Mouse (Mus musculus) frontal cortex, postnatal 36 days (tissue): ENCODE measurements at regions not wholly inside any gene's neighbourhood (a gene's known extent, or its start where the extent isn't known, plus 50 kb on each side); places are given as distances from the start of the nearest gene placed in this dataset.
A peak's percentile ranks its signal among the peaks of the same experiment; 100 is the strongest.

Source experiments
- DNase-seq, 2 experiments: peaks; one replicate each; pipeline ENCODE4 v3.0.0; 2022; ENCODE audit warnings: low spot score in 2 of 2

DNA sequence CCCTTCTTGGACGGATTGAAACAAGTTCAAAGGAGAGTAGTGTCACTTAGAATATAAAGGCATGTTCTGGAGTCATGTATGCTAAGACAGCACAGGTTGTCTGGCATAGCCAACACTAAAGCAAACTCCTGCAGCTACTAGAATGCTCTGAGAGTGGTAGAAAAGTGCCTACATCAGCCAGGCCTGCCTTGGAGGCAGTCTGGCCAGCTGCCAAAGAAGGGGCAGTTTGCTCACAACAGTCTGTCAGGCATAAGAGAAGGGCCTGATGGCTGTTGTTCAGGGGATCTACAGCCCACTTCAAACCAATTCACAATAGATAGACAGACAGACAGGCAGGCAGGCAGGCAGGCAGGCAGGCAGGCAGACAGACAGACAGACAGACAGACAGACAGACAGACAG is 136.5 kb upstream of the Dap start:
- DNase-seq: no peak

DNA sequence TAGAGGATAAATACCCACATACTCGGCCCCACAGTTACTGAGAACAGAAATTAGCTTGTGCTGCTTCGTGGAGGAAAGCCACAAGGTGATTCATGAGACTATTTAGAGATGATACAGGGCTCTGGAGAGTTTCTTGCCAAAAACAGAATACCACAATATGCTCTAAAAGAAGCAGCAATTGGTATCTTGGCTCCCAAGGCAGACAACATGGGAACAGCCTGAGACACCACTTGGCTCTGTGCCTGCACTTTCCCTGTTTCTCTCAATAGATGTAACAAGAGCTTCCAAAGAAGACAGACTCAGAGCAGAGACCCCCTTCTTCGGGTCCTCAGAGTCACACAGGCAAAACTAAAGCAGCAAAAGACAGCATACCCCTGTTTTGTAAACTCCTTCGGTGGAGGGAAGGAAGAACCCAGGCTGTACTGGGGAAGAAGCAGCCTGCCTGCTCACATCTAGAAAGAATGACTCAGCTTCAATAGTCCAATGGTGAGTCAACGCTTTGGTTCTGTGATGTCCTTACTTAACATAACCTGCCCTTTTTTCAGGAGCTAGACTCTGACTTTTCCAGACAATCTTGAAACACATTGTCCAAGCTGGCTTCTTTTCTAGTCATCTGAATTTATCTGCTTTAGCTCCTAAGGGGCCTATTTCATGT is 132.1 kb upstream of the Dap start:
- peak; percentile 75 to 88 for DNase-seq

DNA sequence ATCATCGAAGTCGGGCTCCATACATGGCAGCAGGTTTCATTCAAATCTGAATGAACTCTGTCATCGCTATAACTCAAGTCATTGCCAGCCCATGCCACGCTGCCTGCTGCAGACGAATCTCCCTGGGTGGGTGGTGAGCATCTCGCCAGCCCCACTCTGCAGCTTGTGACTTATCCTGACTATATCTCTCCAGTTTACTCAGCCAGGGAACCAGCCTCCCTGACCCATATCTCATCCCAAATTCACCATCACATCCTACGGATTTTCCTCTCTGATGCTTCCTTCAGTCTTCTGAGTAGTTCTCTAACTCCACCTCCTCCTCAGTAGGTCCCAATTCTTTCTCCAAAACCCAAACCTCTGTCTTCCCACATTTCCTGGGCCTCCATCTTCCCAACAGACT is 127.9 kb upstream of the Dap start:
- no peak for DNase-seq

DNA sequence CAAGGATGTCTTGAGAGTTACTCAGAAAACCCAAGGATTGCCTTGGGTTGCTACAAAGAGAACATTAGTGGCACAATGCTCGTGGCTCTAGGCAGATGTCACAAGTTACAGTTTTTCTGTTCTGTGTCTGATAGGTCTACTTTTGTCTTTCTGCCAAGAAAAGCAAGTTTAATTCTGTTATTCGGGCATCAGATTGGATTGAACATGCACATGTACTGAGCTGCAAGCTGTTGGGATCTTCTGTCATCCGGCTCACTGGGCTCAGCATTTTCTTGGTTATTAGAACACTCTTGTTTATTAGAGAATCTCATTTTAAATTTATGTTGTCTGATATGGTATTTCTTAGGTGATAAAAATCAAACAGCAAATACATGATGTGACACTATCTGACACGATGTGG is 126.8 kb upstream of the Dap start:
- no peak for DNase-seq

DNA sequence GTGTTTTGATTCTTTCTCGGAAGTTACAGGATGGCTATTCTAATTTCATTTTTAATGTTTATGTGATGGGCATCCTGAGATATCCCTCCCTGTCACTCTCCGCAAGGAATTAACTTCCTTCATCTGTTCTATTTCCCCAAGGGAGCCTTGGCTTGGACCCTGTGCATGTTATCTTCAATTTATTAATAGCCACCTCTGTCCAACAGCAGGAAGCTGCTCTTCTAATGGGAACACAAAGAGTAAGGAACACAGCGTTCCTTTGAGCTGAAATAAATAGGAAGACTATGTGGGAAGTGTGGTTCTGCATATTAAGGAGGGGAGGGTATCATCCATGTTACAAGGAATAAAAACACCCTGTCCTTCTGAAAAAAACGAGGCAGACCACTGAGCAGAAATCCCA is 119.4 kb upstream of the Dap start:
- no peak for DNase-seq

DNA sequence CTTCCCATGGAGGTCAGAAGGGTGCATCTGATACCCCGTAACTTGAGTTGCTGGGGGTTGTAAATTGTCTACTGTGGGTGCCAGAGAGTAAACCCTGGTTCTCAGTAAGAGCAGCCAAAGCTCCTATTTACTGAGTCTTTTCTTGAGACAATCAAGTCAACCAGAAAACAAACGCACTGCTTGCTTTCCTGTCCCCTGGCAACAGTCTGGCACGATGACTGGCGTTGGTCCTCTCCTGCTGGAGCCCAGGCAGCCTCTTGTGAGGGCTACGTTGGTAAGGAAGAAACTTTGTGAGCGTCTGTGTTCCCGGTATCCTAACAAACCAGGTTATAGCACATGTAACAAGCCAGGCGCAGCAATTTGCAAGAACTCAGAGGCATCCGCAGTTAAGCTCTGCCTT is 117.2 kb upstream of the Dap start:
- no peak for DNase-seq

DNA sequence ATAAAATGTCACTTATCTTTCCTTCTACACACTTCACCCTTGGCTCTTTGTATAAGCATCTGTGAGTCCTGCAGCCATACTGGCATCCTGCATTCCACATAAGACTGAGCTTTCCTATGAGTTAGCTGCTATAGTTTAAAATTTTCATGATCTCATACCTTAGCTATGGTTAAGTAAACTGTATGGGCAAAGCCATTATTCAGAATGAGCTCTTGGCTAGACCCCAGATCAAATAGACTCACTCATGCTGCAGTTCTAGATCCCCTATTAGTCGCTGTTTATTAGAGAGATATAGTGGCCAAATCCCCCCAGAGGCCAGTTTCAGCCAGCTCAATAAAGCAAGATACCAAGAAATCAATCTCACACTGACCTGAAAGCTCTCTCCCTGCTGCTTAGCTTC is 110.9 kb upstream of the Dap start:
- no peak for DNase-seq

DNA sequence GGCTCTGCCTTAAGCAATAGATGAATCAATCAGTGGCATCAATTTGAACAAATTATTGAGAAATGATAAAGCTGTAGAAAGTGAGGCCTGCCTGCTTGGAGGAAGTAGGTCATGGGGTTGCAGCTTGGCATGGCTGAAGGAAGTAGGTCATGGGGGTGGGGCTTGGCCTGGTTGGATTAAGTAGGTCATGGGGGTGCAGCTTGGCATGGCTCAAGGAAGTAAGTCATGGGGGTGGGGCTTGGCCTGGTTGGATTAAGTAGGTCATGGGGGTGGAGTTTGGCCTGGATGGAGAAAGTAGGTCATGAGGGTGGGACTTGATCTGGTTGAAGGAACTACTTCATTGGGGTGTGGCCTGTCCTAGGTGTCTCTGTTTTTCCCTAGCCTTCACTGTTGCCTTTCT is 106.8 kb upstream of the Dap start:
- DNase-seq: no peak

DNA sequence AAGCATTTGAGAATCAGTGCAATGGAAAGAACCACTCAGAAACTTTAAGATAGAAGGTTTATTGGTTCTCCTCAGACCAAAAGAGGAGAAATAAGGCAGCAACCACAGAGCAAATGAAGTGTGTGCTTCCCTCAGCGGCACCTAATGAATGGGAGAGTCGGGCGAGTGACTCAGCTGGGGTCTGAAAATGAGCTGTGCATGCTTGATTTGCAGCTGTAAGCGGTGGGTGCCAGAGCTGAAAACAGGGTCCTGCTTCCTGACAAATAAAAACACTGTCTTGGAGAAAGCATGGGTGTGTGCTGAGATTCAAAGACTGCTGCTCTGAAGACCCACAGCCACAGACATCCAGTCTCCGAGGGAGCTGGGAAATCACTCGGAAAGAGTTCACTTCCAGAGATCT is 104.0 kb upstream of the Dap start:
- no peak for DNase-seq

DNA sequence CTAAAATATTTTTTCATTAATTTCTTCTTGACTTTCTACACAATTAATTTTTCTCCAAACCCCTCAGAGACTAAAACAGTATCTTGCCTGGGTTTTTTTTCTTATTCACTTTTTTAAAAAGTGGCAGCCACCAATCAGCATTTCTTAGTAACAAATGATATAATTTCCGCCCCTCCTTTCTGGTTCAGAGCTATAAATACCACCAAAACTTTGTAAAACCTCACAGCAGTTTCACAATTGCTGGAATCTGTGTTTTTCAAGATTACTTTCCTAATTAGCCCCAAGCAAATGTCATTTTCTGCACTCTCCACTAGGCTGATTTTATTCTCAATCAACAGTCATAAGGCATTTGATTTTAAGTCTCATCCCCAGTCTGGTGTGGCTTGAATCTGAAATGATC is 98.3 kb upstream of the Dap start:
- DNase-seq: no peak

DNA sequence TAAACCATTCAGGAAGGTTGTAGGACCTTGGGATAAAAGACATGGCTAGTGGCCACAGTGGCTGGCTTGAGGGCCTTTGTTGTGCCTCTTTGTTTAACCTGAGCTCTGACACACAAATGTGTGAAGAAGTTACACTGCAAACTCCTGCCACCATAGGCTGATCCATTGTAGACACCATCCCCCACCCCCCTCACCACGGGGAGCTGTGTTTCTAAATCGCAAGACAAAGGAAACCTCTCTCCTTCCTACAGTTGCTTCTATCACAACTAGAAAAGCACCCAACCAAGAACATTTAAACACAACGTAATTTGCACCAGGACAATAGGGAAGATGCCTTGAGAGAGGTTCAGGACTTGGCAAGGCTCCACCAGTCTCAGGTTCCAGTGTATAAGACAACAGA is 97.1 kb upstream of the Dap start:
- DNase-seq: no peak

DNA sequence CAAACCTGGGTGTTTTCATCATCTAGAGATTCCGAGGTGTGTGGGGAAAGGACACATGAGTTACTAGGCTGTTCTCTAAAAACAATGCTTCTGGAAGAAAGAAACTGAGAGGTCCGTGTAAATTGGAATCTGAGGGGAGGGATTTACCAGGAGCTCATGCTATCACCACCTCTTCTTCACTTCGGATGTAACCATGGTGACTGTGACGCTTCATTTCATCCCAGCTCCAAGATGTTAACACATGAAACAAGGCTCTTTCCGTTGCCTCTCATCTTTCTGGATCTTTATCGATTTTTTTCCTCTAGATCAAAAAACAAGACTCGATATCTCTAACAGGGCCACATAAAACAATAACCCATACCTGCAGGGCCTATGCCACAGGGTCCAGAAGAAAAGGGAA is 89.2 kb upstream of the Dap start:
- peak in 1 of 2 experiments; percentile 31 for DNase-seq

DNA sequence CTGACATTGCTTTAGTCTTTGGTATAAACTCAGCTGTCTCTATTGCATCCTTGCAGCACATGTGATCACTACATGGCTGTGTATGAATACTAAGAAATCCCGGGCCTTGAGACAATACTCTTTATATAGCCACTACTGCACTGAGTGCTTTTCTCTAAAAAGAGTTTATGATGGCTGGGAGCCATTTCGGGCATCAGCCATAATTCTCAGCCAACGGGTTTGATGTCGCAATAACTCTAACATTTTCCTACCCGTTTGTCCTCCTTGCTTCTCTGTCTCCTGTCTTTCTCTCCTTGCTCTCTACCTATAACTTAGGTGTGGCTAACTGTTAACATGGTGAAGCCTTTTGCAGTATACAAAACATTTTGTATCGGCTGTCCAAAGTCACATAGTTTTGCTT is 85.5 kb upstream of the Dap start:
- no peak for DNase-seq

DNA sequence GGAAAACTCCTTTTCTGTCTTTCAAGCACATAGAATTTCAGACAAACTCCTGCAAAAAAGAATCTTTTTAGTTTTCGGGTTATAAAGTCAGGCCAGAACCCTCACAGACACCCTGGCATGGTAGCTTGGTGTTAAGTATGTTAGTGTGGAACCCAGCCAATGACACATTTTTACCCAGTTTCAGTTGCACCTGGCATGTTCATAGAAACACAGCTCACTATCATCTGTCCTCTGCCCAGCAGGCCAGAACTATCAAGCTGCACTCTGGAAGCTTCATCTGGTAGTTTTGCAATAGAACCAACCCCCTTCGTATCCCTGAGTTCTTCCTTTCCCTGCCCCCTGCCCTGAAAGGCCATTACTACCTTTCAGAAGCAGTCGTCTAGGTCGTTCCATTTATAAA is 82.4 kb upstream of the Dap start:
- no peak for DNase-seq

DNA sequence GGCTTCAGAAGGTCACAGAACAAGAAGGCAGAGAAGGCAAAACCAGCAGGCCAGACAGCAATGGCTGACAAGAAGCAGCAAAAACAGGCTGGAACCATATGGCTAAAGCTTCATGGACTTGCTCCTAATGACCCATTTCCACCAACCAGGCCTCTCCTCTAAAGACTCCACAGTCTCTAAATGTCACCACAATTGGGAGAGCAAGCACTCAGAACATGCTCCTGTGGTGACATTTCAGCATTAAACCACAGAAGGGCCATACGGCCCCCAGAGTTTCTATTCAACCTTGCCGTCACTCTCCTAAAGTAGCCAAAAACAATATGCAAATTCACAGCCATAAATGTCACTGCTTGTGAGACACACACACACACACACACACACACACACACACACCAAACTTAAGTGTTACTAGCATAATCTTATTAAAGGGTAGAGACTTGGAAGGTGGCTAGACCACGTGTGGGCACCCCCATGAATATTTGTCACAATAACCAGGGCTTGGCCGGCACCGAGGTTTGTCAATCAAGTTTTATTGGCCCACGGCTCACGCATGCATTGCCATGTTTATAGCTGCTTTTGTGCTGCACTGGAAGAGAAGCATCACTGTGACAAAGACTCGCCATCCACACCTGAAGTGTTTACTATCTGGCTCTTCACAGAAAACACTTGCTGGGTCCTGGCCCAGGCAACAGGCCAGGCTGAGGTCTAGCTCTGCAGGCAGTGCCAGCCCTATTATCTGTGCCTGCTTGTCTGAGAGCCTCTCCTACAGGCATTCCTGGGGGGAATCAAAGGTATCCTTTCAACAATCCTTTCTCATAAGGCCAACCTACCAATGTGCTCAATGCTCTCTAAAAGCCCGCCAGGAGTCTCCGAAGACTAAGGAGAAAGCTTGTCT is 75.6 kb upstream of the Dap start:
- DNase-seq: no peak

DNA sequence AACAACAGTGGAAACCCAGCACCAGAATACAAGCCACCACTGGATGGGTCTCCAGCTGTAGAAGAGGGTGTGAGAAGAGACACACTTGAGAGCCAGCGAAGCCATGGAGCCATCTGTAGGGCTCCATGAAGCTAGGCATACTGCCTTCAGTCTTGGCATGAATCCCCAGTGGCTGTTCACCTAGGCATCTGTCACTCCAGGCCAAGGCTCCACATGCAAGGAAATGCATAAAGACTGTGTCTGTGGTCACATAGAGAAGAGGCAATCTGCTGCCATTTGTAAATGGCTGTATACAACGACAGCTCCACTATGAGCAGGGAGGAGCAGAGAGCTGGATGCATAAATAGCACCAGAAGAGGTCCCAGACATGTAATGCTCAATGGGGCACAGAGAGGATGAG is 74.3 kb upstream of the Dap start:
- DNase-seq: no peak

DNA sequence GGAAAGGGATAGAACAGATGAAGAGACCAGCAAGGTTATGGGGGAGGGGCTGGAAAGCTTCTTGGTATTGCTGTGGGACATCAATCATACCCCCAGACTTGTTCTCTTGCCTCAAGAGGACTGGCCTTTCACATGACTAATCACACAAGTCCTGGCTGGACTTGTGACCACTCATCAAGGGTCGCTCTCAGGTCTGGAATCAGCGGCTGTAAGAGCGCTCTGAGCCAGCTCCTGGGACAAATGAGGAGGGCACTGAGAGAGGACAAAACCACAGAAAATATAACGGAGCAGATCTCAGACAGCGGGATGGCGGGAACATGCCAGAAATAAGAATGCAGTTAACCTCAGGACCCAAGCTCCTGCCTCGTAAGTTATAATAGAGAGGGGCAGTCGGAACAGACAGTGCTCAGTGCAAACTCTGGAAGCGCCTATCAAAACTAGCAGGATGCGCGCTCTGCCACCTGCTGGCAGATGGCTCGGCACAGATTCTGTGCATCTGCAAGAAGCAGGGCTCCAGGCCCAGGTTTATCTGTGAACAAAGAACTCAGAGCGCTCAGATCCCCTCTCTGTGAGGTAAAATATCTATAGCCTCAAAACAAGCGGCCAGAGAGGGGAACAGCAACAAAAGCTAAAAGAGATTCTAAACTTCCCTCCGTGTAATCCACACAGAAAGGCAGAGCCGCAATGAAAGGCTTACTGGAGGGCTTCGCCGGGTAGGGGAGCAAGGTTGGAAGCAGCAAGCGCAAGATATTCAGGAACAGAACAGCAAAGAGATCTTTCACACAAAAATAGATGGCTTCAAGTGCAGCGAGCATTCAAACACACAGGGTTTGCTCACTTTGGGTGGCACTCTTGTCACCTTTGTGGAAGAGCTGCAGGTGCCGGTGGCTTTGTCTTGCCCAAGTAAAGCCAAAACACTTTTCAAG is 73.3 kb upstream of the Dap start:
- DNase-seq: peak; percentile 63 to 84

DNA sequence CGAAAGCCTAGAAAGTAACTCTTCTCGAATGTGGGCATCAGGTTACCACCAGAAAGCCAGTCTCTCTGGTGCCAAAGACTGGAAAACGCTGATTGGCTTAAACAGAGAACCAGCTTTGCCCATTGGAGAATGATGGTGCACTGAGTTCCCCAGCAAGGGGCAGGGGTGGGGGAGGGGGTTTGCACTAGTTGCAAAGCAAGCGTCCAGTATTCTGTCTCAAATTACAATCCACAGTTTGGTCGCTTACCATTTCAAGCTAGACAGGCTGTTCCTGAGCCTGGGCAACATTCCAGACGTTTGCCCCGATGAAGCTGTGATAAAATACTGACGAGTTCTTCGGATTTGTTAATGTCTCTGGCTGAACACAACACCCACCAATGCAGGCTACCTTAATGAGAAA is 69.0 kb upstream of the Dap start:
- DNase-seq: no peak

DNA sequence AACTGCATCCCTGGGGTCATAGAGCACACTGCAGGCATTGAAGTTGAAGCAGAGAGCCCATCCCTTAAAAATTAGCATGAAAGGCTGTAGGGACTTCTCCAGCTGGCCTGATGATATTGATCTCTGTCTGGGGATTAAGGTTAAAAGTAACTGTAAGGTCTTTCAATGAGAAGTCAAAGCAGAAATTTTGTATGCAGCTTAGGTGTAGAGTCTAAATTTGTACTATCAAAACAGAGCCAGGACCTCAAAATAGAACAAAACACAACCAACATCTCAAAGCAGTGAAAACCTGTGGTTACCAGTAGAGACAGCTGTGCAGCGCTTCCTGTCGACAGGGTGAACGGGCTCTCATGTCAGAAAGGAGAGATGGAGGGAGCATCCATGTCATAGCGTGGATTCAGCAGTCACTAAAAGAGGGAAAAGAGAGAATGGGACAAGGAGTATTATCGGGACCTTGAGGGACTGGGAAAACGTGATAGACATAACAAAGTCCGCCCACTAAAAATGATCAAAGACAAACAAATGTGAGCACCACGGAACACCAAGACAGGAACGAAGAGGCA is 57.5 kb upstream of the Dap start:
- DNase-seq: no peak

DNA sequence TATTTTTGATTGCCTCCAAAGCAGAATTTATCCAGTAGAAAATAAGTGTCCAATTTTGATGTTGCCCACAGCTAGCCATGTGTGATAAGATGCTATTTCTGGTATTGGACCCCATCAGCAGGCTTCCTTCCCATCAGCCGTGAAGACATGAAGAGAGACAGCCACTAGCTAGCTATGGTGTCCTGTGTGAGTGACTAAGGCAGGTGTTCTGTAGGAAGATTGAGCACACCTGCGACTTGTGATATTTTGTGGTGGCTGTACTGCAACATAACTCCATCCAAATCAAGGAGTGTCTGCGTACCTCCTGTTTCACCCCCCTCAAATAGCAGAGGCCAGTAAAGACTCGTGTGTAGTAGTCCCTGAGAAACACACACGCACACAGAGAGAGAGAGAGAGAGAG is 56.6 kb upstream of the Dap start:
- no peak for DNase-seq

DNA sequence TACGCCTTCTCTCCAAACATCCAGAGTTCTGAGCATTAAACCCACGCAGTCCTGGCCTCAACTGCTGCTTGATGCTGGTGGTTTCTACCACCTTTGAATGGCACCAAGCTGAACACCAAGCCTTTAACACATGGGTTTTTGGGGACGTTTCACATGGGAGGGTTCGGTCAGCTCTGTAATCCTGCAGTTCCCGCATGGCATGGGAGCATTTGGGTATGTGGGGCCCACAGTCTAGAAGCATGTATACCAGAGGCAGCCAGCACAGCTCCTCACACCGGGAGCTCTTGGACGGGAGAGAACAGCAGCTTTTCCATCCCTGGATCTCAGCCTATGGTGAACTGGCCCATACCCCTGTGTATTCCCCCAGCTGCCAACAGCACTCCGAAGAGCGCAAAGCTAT is 55.9 kb upstream of the Dap start:
- DNase-seq: no peak
